Mouse (Mus musculus) myocyte (in vitro differentiated cells): ENCODE data around the gene Hmbs.

Experiments
- E2F4 ChIP-seq: IDR thresholded peaks from one replicate; pipeline ENCODE4 v1.6.1; 2011; ENCODE audit warnings: mild to moderate bottlenecking, control low read depth, moderate library complexity; ENCODE audit not compliant: insufficient read depth
- MAX ChIP-seq: IDR thresholded peaks from one replicate; pipeline ENCODE4 v1.6.1; 2011; ENCODE audit warnings: low read depth, mild to moderate bottlenecking, control low read depth
- MYOD1 ChIP-seq, 3 experiments: IDR thresholded peaks; one replicate each; pipeline ENCODE4 v1.6.1; 2011; ENCODE audit warnings: control low read depth in 2 of 3, low read depth in 2 of 3, mild to moderate bottlenecking in 2 of 3, moderate library complexity in 1 of 3; ENCODE audit not compliant: insufficient read length in 2 of 3, control insufficient read depth in 1 of 3
- MYOG ChIP-seq, 3 experiments: IDR thresholded peaks; one replicate each; pipeline ENCODE4 v1.6.1; 2011; ENCODE audit warnings: control low read depth in 2 of 3, low read depth in 2 of 3, mild to moderate bottlenecking in 2 of 3; ENCODE audit not compliant: insufficient read length in 2 of 3, control insufficient read depth in 1 of 3, insufficient read depth in 1 of 3
- POLR2A ChIP-seq: IDR thresholded peaks from one replicate; pipeline ENCODE4 v1.6.1; 2011; ENCODE audit warnings: low read depth, mild to moderate bottlenecking, control low read depth, moderate library complexity; ENCODE audit not compliant: insufficient read length
- POLR2AphosphoS2 ChIP-seq: IDR thresholded peaks from one replicate; pipeline ENCODE4 v1.6.1; 2011; ENCODE audit warnings: low read depth, control low read depth; ENCODE audit not compliant: insufficient read length
- REST ChIP-seq: IDR thresholded peaks from one replicate; pipeline ENCODE4 v1.6.1; 2011; ENCODE audit warnings: mild to moderate bottlenecking, control low read depth, moderate library complexity; ENCODE audit not compliant: insufficient read depth, insufficient read length
- TCF12 ChIP-seq: IDR thresholded peaks from one replicate; pipeline ENCODE4 v1.6.1; 2011; ENCODE audit warnings: mild to moderate bottlenecking, control low read depth; ENCODE audit not compliant: poor library complexity, insufficient read depth, severe bottlenecking
- TCF3 ChIP-seq: IDR thresholded peaks from one replicate; pipeline ENCODE4 v1.6.1; 2011; ENCODE audit warnings: low read depth, control low read depth; ENCODE audit not compliant: insufficient read length
- USF1 ChIP-seq: IDR thresholded peaks from one replicate; pipeline ENCODE4 v1.6.1; 2011; ENCODE audit warnings: low read depth, mild to moderate bottlenecking, control low read depth, moderate library complexity

- no peak for TF ChIP-seq POLR2A
- no peak for TF ChIP-seq USF1
- peak; percentile 60 for TF ChIP-seq POLR2AphosphoS2
- no peak for TF ChIP-seq TCF3
- no peak for TF ChIP-seq TCF12
- no peak for TF ChIP-seq MYOD1 (IDR thresholded peaks at IDR 0.05; ENCODE audit: control insufficient read depth in 1 of 3, insufficient read length in 2 of 3, low read depth in 2 of 3)
- no peak for TF ChIP-seq E2F4
- TF ChIP-seq MAX = no peak
- TF ChIP-seq REST = no peak
- TF ChIP-seq MYOG (IDR thresholded peaks at IDR 0.05; ENCODE audit: control insufficient read depth in 1 of 3, insufficient read depth in 1 of 3, insufficient read length in 2 of 3, low read depth in 2 of 3) = no peak
Measured at GRCm38 (mm10) chr9:44336964-44337363, 7.1 kb downstream of the Hmbs start.
